Mouse (Mus musculus): ENCODE measurements around the gene Thbs1.
"Not testable (repeated sequence)": the region's sequence is repeated elsewhere in the genome, so short reads cannot be mapped to it uniquely, and the experiment has no call there.

Thbs1 gene

DNA sequence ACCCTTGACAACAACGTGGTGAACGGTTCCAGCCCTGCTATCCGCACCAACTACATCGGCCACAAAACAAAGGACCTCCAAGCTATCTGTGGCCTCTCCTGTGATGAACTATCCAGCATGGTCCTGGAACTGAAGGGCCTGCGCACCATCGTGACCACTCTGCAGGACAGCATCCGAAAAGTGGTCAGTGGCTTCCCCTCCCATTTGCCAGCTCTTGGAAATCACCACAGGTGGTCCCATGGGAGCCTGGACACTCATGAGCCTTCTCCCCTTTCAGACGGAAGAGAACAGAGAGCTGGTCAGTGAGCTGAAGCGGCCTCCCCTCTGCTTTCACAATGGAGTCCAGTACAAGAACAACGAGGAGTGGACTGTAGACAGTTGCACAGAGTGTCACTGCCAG lies 3.0 kb downstream of the Thbs1 start:
- DNase-seq (ENCODE audit: low spot score), result no peak

GRCm38 (mm10) chr2:118115647-118116046 lies 4.0 kb downstream of the Thbs1 start:
- no peak for DNase-seq (ENCODE audit: low spot score)

DNA sequence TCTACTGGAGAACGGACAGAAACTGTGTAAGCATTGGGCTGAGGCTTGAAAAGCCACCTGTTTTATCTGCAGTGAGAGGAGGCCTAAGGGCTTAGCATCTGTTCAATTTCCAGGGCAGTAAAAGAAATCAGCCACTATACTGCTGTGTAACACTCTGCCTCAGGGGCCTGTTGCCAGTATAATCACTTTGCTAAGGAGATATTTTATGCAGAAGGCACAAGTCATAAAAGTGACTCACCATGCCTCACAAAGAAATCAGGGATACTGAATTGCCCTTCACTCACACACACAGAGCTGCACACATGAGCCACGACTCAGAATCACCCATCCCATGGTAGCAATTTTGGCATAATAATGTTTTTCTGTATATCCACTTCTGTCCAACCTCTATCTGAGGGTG lies 4.5 kb downstream of the Thbs1 start:
- DNase-seq (ENCODE audit: low spot score), result no peak

DNA sequence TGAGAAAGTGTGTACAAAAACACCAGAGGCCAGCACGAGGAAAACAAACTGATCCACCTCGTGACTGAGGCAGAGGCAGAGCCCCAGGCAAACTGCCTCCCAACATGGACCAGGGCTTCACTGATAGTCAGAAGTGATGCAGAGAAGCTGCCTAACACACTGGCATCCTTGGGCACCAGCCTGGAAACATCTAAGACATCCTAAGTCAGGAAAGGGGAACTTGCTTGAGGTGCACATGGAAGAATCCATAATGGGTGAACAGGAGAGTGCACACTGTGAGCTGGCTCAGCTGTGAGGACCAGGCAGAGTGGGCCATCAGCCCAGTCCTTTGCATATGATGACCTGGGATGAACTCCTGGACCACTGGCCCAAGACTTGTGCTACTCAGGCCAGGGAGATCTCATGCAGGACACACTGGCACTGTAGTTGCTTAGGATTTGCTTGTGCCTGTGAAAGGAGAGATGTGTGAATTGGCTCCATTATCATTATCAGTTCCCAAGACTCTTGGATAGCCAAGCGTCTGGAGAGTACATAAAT lies 5.1 kb downstream of the Thbs1 start:
- DNase-seq (ENCODE audit: low spot score), result no peak

- no peak for DNase-seq (ENCODE audit: low spot score)
Measured at GRCm38 (mm10) chr2:118117401-118117800, 5.7 kb downstream of the Thbs1 start.

- DNase-seq (ENCODE audit: low spot score), result no peak
Measured at GRCm38 (mm10) chr2:118118045-118118444, 6.4 kb downstream of the Thbs1 start.

- no peak for DNase-seq (ENCODE audit: low spot score)
Measured at GRCm38 (mm10) chr2:118118515-118118914, 6.8 kb downstream of the Thbs1 start.

DNA sequence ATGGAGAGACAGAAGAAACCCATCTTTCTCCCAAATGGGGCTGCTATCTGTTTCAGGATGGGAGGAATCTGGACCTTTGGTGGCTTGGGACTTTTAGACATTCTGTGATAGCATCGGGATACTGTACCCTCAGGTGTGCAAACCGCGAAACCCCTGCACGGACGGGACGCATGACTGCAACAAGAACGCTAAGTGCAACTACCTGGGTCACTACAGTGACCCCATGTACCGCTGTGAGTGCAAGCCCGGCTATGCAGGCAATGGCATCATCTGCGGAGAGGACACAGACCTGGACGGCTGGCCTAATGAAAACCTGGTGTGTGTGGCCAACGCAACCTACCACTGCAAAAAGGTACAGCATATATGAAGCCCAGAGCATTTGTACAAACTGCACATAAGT lies 8.0 kb downstream of the Thbs1 start:
- no peak for DNase-seq (ENCODE audit: low spot score)

DNA sequence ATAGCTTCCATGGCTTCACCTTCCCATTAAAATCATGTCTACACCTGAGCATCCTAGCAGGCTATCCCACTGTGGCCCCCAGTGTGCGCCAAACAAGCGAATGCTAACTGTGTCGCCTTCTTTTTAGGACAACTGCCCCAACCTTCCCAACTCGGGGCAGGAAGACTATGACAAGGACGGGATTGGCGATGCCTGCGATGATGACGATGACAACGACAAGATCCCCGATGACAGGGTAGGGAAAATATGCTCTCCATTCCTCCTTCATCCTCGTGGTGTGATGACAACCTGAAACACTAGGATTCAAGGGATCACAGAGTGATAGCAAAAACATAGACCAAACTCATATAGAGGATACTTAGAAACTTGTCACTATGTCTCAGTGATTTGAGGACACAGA lies 8.4 kb downstream of the Thbs1 start:
- no peak for DNase-seq (ENCODE audit: low spot score)

GRCm38 (mm10) chr2:118120751-118121150 lies 9.1 kb downstream of the Thbs1 start:
- DNase-seq (ENCODE audit: low spot score), result no peak

DNA sequence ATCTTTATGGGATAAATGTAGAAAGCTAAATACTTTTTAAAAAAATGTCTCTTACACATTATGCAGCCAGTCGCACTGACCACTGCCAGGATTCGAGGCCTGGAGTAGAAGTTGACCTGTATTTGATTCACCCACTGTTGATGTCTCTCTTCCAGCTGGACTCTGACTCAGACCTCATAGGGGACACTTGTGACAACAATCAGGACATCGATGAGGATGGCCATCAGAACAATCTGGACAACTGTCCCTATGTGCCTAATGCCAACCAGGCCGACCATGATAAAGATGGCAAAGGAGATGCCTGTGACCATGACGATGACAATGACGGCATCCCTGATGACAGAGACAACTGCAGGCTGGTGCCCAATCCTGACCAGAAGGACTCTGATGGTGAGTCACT lies 10.6 kb downstream of the Thbs1 start:
- DNase-seq (ENCODE audit: low spot score), result no peak

GRCm38 (mm10) chr2:118123743-118124142 lies 12.1 kb downstream of the Thbs1 start:
- no peak for DNase-seq (ENCODE audit: low spot score)

DNA sequence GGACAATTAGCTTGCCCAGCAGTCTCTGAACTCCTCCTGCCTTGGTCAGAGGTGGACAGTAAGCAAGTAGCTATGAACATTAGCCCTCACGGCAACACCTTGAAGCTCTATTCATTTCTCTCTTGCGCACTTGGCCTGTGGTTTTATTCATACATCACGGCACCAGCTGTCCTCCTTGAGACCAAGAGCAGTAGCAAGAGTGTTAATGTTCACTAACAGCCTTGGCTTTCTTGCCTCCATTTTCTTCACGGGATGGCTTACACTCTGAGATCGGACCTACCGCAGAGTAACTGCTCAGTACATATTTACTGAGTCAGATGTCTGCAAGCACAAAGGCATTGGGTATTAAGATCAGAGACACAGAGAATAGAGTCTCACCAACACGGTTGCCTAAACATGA lies 12.8 kb downstream of the Thbs1 start:
- no peak for DNase-seq (ENCODE audit: low spot score)

DNA sequence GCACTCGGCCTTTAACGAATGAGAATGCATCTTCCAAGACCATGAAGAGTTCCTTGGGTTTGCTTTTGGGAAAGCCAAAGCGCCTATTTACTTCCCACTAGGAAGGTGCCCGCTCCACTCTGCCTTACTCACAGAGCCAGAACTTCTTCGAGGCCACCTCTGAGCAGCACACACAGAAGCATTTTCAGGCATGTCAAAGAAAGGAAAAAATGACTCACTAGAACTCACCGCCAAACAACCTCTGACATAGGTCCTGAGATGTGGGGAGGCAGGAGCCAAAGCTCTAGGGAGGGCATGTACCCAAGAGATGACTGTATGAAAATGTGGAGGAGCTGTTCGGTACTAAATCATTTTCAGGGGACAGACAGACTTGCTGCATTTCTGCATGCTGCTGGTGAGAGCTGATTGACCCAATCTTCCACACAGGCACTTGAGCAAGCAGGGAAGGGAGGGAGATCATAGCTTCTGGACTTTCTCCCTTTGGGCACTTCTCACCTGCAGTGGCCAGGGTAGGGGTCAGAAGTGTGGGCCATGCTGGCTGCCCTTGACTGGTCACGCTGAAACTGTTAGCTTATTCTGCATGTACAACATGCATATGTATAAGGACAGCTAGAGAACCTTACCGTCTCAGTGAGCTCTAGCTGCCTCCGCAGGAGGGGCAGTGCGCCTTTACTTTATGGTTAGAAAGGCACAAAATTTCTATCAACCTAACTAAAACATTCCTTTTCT lies 13.7 kb downstream of the Thbs1 start:
- DNase-seq (ENCODE audit: low spot score), result no peak

DNA sequence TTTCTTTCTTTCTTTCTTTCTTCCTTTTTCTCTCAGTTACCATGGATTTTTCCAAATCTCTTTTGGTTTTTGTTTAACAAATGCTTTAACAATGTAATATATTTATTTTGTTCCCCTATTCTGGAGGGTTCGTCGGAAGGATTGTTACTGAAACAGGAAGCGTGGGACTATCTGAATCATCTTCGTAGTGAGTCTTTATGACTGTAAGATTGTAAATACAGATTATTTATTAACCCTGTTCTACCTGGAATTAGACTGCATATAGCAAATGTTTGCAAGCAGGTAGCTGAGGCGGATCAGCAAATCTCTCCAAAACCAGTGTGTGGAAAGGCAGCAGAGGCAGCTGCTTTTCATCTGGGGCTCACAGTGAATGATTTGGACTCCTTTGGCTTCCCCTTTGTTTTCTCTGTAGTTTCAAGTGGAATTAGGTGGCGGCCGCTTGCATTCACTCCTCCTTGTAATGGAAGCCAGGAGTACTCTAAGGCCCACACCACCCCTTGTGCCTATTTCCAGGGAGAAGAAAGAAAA lies 14.3 kb downstream of the Thbs1 start:
- no peak for DNase-seq (ENCODE audit: low spot score)

- no peak for DNase-seq (ENCODE audit: low spot score)
Measured at GRCm38 (mm10) chr2:118127516-118128288, 16.0 kb downstream of the Thbs1 start.

- DNase-seq (ENCODE audit: low spot score), result no peak
Measured at GRCm38 (mm10) chr2:118128313-118128712, 16.6 kb downstream of the Thbs1 start.

DNA sequence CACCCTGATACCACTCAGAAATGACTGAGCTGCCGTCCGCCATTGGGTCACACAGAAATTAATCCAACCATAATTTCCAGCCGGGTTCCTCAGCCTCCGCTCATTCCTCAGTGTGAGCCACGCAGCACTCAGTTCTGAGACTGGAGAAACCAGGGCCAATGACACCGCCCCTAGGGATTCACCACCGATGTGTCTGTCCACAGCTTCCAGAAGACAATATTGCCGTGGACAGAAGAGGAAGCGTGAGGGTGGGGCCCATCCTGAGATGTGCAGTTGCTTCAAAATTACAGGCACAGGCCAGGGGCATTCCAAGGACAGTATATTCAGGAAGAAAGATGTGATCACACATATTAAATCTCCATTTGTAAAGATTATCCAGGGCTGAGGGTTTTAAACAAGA lies 25.4 kb downstream of the Thbs1 start:
- DNase-seq (ENCODE audit: low spot score), result no peak

GRCm38 (mm10) chr2:118137776-118138175 lies 26.1 kb downstream of the Thbs1 start:
- DNase-seq (ENCODE audit: low spot score), result no peak

DNA sequence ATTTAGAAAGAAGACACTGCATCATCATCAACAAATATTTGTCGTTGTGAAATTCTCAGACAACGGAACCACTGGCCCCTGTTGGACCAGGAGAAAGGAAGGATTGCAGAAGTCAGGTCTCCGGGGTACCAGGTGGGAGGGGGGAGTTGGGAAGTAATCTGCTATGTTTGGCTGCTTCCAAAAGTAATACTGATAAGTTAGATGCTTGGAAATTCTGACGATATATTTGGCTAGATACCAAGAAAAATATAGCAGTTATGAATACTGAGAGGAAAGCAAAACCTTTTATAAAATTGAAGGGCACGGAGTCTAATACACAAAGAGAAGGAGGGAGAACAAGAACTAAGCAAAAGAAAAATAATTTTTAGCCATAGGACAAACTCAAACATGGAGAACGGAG lies 27.6 kb downstream of the Thbs1 start:
- no peak for DNase-seq (ENCODE audit: low spot score)

GRCm38 (mm10) chr2:118141651-118142050 lies 30.0 kb downstream of the Thbs1 start:
- no peak for DNase-seq (ENCODE audit: low spot score)

DNA sequence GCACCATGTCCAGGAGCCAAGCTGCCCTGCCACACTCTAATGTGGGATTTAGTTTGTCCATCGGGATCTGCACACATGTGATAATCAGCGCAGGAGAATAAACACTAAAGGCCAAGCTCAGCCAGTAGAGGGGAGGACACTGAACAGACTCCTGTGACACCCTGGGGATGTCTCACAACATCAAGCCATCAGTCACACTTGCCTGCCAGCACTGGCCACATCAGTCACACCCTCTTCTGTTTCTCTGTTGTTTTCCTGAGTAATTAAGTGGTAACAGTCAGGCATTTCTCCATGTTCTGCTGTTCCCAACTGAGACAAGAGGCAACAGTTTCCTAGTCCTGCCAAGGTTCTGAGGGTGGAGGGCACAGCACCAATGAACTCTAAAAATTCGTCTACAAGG lies 36.1 kb downstream of the Thbs1 start:
- DNase-seq (ENCODE audit: low spot score), result not testable (repeated sequence)

Measured in layer of hippocampus, adult 11-12 months (tissue).